Mouse (Mus musculus): ENCODE data around the gene Rgs6. TPM values are rescaled to one million over a fixed set of nuclear protein-coding genes. Genes with fewer than 3 reads are reported as not detected.

The Rgs6 gene
- polyA plus RNA-seq, 1 experiment, result 0.57 TPM

DNA sequence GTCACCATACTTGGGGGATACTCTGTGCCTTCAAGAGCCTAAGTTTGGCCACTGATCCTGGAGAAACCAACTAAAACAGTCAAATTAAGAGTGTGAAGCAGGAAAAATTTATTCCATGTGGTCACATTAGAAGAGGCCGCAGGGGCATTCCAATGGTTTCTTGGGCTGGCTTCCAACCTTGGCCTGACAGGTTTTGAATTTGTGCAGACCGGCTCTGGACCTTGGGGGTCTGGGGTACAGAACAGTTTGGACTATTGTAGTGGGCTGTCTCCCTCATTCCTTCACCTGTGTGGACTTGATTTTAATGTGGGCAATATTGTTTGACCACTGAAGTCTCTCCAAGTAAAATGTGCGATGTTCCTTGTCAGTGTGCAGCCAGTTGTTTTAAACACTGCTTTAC lies 222.5 kb downstream of the Rgs6 start:
- H3K27ac ChIP-seq (ENCODE audit: insufficient read depth, low read depth, low read length), result no peak overlapping the region
- H3K27me3 ChIP-seq (ENCODE audit: control insufficient read depth, insufficient read depth, low read length), result no peaks in the 10 kb centered on the region
- no peaks in the 10 kb centered on the region for H3K36me3 ChIP-seq (ENCODE audit: control insufficient read depth, insufficient read depth, low read length)
- TF ChIP-seq POLR2A (IDR thresholded peaks at IDR 0.05; ENCODE audit: low read depth, low read length) (no peak), CTCF (IDR thresholded peaks at IDR 0.05; ENCODE audit: extremely low read depth, insufficient read length, insufficient replicate concordance, low read depth, low read length) (no peak)
- WGBS, result 88% methylated on average over 3 of the region's 3 CpGs
- no peaks in the 10 kb centered on the region for H3K4me1 ChIP-seq (ENCODE audit: control insufficient read depth, insufficient read depth, insufficient read length, low read length)
- no peak overlapping the region for H3K4me3 ChIP-seq (ENCODE audit: low read depth, low read length)

DNA sequence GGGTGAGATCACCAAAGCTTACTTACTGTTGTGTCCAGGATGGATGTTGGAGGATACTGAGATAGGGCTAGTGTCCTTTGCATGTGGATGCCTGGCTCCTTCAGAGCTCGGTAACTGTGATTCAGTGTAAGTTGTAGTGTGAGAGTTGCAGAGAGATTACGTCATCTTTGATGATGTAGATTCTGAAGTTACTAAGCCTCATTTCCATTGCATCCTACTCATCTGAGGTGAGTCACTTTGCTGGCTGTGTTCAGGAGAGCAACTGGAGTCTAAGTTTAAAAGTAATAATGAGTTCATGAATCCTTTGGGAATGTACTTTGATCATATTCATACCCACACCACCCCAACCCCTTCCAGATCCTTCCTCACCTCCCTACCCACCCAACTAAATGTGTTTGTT lies 227.9 kb downstream of the Rgs6 start:
- Histone ChIP-seq H3K4me1 (ENCODE audit: control insufficient read depth, insufficient read depth, insufficient read length, low read length) (no peaks in the 10 kb centered on the region), H3K27ac (ENCODE audit: insufficient read depth, low read depth, low read length) (no peak overlapping the region), H3K36me3 (ENCODE audit: control insufficient read depth, insufficient read depth, low read length) (no peaks in the 10 kb centered on the region), H3K27me3 (ENCODE audit: control insufficient read depth, insufficient read depth, low read length) (no peaks in the 10 kb centered on the region), H3K4me3 (ENCODE audit: low read depth, low read length) (no peak overlapping the region)
- 91% methylated on average over 2 of the region's 2 CpGs for WGBS
- no peak for TF ChIP-seq CTCF (IDR thresholded peaks at IDR 0.05; ENCODE audit: extremely low read depth, insufficient read length, insufficient replicate concordance, low read depth, low read length)
- TF ChIP-seq POLR2A (IDR thresholded peaks at IDR 0.05; ENCODE audit: low read depth, low read length), result no peak

DNA sequence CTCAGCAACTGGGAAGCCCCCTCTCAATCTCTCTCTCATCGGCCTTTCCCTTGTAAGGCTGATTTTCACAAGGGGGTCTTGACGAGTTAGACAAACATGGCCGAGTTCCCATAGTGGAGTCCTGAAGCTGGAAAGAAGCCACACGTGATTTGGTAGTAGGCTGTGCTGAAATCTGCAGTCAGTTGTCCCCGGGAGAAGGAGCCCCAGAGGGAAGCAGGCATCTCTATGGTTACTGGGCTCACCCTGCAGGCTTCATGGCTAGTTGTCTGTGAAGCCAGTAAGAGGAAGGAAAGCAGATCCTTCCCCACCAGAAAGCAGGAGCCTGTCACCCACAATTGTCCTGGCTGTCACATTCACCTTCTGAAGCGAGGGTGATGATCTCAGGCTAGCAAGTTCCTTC lies 231.2 kb downstream of the Rgs6 start:
- Histone ChIP-seq H3K36me3 (ENCODE audit: control insufficient read depth, insufficient read depth, low read length) (no peaks in the 10 kb centered on the region), H3K27me3 (ENCODE audit: control insufficient read depth, insufficient read depth, low read length) (no peaks in the 10 kb centered on the region), H3K27ac (ENCODE audit: insufficient read depth, low read depth, low read length) (no peak overlapping the region), H3K4me1 (ENCODE audit: control insufficient read depth, insufficient read depth, insufficient read length, low read length) (no peaks in the 10 kb centered on the region), H3K4me3 (ENCODE audit: low read depth, low read length) (no peak overlapping the region)
- TF ChIP-seq CTCF (IDR thresholded peaks at IDR 0.05; ENCODE audit: extremely low read depth, insufficient read length, insufficient replicate concordance, low read depth, low read length), result no peak
- TF ChIP-seq POLR2A (IDR thresholded peaks at IDR 0.05; ENCODE audit: low read depth, low read length), result no peak
- 69% methylated on average over 6 of the region's 6 CpGs for WGBS

DNA sequence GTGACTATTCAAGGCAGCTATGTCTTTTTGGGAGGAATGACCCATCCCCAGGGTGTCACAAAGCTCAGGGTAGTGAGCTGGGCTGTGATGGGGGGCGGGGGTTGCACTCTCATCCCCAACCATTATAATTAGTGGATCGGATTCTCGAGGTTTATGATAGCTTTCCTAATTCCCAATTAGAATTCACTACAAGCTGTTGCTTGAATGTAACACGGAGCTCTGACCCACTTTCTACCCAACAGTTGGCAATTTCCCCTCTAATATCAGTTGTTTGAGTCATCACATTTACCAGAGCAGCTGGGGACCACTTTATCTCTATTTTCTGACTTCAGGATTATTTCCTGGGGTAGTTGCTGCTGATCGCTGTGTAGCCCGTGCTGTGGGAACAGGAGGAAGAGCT lies 231.9 kb downstream of the Rgs6 start:
- no peak overlapping the region for H3K4me3 ChIP-seq (ENCODE audit: low read depth, low read length)
- H3K27ac ChIP-seq (ENCODE audit: insufficient read depth, low read depth, low read length), result no peak overlapping the region
- no peak for TF ChIP-seq POLR2A (IDR thresholded peaks at IDR 0.05; ENCODE audit: low read depth, low read length)
- TF ChIP-seq CTCF (IDR thresholded peaks at IDR 0.05; ENCODE audit: extremely low read depth, insufficient read length, insufficient replicate concordance, low read depth, low read length), result no peak
- WGBS, result 70% methylated on average over 6 of the region's 6 CpGs
- no peaks in the 10 kb centered on the region for H3K4me1 ChIP-seq (ENCODE audit: control insufficient read depth, insufficient read depth, insufficient read length, low read length)
- no peaks in the 10 kb centered on the region for H3K27me3 ChIP-seq (ENCODE audit: control insufficient read depth, insufficient read depth, low read length)
- no peaks in the 10 kb centered on the region for H3K36me3 ChIP-seq (ENCODE audit: control insufficient read depth, insufficient read depth, low read length)

DNA sequence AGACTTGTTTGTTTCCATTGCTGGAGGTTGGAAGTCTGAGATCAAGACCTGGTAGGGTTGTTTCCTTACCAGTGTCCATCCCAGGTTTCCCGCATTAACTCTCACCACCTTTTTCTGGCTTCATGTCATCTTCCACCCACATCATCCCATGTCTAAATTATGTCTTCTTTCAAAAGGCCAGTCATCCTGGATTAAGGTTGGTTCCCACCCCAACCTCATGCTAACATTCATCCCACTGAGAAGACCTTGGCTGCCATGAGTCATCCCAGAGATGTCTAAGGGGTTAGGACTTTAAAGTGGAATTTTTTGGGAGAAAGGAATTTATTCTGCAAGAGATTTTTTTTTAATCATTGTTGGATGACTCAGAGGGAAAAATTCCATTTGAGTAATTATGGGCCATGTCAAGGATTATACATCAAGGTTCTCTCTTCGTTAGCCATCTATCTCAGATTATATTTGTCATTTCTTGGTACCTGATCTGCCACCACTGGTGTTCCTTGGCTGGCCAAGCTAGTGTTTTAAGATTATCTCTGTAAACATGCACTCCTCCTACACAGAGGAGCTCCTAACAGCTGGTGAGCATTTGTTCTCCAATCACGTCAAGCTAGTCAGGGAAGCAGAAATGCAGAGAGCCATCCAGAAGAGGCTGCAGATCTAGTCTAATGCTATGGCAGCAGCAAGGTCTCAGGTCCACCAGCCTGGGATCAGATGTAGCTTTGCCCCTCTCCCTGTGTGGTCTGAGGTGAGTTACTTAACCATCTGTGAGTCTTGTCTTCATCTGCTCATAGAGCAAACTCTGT lies 234.9 kb downstream of the Rgs6 start:
- no peak overlapping the region for H3K4me3 ChIP-seq (ENCODE audit: low read depth, low read length)
- 68% methylated on average over 3 of the region's 3 CpGs for WGBS
- TF ChIP-seq POLR2A (IDR thresholded peaks at IDR 0.05; ENCODE audit: low read depth, low read length) (no peak), CTCF (IDR thresholded peaks at IDR 0.05; ENCODE audit: extremely low read depth, insufficient read length, insufficient replicate concordance, low read depth, low read length) (no peak)
- no peaks in the 10 kb centered on the region for H3K4me1 ChIP-seq (ENCODE audit: control insufficient read depth, insufficient read depth, insufficient read length, low read length)
- no peaks in the 10 kb centered on the region for H3K27me3 ChIP-seq (ENCODE audit: control insufficient read depth, insufficient read depth, low read length)
- H3K27ac ChIP-seq (ENCODE audit: insufficient read depth, low read depth, low read length), result no peak overlapping the region
- H3K36me3 ChIP-seq (ENCODE audit: control insufficient read depth, insufficient read depth, low read length), result no peaks in the 10 kb centered on the region

DNA sequence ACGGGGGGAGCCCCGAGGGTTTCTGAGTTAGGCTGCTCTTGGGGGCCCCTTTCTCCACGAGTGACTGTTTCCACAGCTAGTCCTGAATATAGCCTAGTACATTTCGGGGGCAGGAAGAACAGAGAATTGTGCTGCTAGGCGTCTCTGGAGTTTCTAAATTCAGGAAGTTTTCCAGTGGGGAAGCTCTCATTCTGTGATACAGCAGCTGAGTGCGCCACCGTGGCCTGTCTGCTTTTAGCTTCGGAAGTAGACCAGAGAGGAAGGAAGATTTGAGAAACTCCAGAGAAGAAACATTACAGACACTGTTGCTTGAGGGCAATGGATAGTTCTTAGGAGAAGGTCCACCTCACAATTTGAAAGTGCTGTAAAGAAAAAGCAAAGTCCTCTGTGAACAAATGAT lies 242.2 kb downstream of the Rgs6 start:
- Histone ChIP-seq H3K36me3 (ENCODE audit: control insufficient read depth, insufficient read depth, low read length) (no peaks in the 10 kb centered on the region), H3K4me3 (ENCODE audit: low read depth, low read length) (no peak overlapping the region), H3K4me1 (ENCODE audit: control insufficient read depth, insufficient read depth, insufficient read length, low read length) (no peaks in the 10 kb centered on the region), H3K27ac (ENCODE audit: insufficient read depth, low read depth, low read length) (no peak overlapping the region), H3K27me3 (ENCODE audit: control insufficient read depth, insufficient read depth, low read length) (no peaks in the 10 kb centered on the region; the same call in 1 of the 2 replicates)
- TF ChIP-seq POLR2A (IDR thresholded peaks at IDR 0.05; ENCODE audit: low read depth, low read length) (no peak), CTCF (IDR thresholded peaks at IDR 0.05; ENCODE audit: extremely low read depth, insufficient read length, insufficient replicate concordance, low read depth, low read length) (no peak)
- 76% methylated on average over 8 of the region's 8 CpGs for WGBS

DNA sequence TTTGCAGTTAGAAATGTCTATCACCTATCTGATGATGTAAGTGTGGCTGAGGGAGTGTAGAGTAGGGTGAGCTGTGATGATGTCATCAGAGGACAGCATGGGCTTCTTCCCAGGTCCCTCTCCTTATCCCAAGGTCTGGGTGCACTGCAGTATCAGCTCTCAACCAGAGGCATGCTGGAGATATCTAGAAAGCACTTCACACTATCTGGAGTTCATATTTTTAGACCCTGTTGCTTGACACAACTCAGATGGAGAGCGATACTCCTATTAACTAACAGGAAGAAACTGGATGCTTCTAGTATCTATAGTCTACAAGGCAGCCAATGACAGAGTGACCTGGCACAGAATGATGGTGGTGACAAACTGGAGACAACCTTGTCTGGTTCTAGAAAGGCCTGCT lies 250.5 kb downstream of the Rgs6 start:
- Histone ChIP-seq H3K27ac (ENCODE audit: insufficient read depth, low read depth, low read length) (no peak overlapping the region), H3K4me1 (ENCODE audit: control insufficient read depth, insufficient read depth, insufficient read length, low read length) (no peaks in the 10 kb centered on the region), H3K36me3 (ENCODE audit: control insufficient read depth, insufficient read depth, low read length) (no peaks in the 10 kb centered on the region), H3K27me3 (ENCODE audit: control insufficient read depth, insufficient read depth, low read length) (no peaks in the 10 kb centered on the region), H3K4me3 (ENCODE audit: low read depth, low read length) (no peak overlapping the region)
- WGBS, result 92% methylated on average over 1 of the region's 1 CpGs
- TF ChIP-seq CTCF (IDR thresholded peaks at IDR 0.05; ENCODE audit: extremely low read depth, insufficient read length, insufficient replicate concordance, low read depth, low read length), result no peak
- no peak for TF ChIP-seq POLR2A (IDR thresholded peaks at IDR 0.05; ENCODE audit: low read depth, low read length)

Data from small intestine, adult 2 months (tissue).